Mouse (Mus musculus) left cerebral cortex, adult 9 months (tissue): ENCODE results near the gene Lrrc45.
"Not testable (repeated sequence)": the region's sequence is repeated elsewhere in the genome, so short reads cannot be mapped to it uniquely, and the experiment has no call there.

Source experiments
- DNase-seq, 2 experiments: peaks; one replicate each; pipeline ENCODE4 v3.0.0; 2022; ENCODE audit warnings: low spot score in 2 of 2

The Lrrc45 gene

GRCm38 (mm10) chr11:120713580-120714518 is at the start of gene Lrrc45, which contains the start of gene Cenpx:
Gene Lrrc45 (plus strand): TSS chr11:120713925.
Gene Cenpx (minus strand): TSS chr11:120713738.
- DNase-seq: peak; percentile 97 to 99

GRCm38 (mm10) chr11:120665406-120665805 is 48.3 kb upstream of the Lrrc45 start:
- DNase-seq: no peak

GRCm38 (mm10) chr11:120666617-120667016 is 47.1 kb upstream of the Lrrc45 start:
- no peak for DNase-seq

GRCm38 (mm10) chr11:120672687-120673593 is 40.8 kb upstream of the Lrrc45 start, which contains the start of gene Aspscr1:
Gene Aspscr1 (plus strand): TSS chr11:120672973.
- DNase-seq: peak; percentile 77 to 92

- DNase-seq: no peak
Measured at GRCm38 (mm10) chr11:120673594-120674122, 40.1 kb upstream of the Lrrc45 start.

- DNase-seq: not testable (repeated sequence)
Measured at GRCm38 (mm10) chr11:120675875-120676274, 37.9 kb upstream of the Lrrc45 start.

- DNase-seq: no peak
Measured at GRCm38 (mm10) chr11:120676951-120677350, 36.8 kb upstream of the Lrrc45 start.

- DNase-seq: no peak
Measured at GRCm38 (mm10) chr11:120679909-120680308, 33.8 kb upstream of the Lrrc45 start.

GRCm38 (mm10) chr11:120682683-120683082 is 31.0 kb upstream of the Lrrc45 start:
- no peak for DNase-seq

- DNase-seq: no peak
Measured at GRCm38 (mm10) chr11:120683536-120683935, 30.2 kb upstream of the Lrrc45 start.

- DNase-seq: no peak
Measured at GRCm38 (mm10) chr11:120684086-120684485, 29.6 kb upstream of the Lrrc45 start.

- DNase-seq: no peak
Measured at GRCm38 (mm10) chr11:120684660-120685059, 29.1 kb upstream of the Lrrc45 start.

GRCm38 (mm10) chr11:120686650-120687272 is 27.0 kb upstream of the Lrrc45 start:
- DNase-seq: no peak

- no peak for DNase-seq
Measured at GRCm38 (mm10) chr11:120689365-120689764, 24.4 kb upstream of the Lrrc45 start.

- peak in 1 of 2 experiments; percentile 35 for DNase-seq
Measured at GRCm38 (mm10) chr11:120692471-120693011, 21.2 kb upstream of the Lrrc45 start.

- DNase-seq: no peak
Measured at GRCm38 (mm10) chr11:120693461-120693860, 20.3 kb upstream of the Lrrc45 start.

GRCm38 (mm10) chr11:120695184-120695583 is 18.5 kb upstream of the Lrrc45 start:
- DNase-seq: no peak

- no peak for DNase-seq
Measured at GRCm38 (mm10) chr11:120695641-120696040, 18.1 kb upstream of the Lrrc45 start.

- no peak for DNase-seq
Measured at GRCm38 (mm10) chr11:120696568-120696967, 17.2 kb upstream of the Lrrc45 start.

GRCm38 (mm10) chr11:120697741-120698140 is 16.0 kb upstream of the Lrrc45 start:
- DNase-seq: no peak
